Mouse (Mus musculus): ENCODE measurements around the gene Tcf7. TPM values are rescaled to one million over a fixed set of nuclear protein-coding genes. Genes with fewer than 3 reads are reported as not detected.

Tcf7 gene
- polyA plus RNA-seq, 1 experiment, result 25.3 TPM

- Histone ChIP-seq H3K4me3 (ENCODE audit: insufficient read depth, poor library complexity, severe bottlenecking) (no peak overlapping the region), H3K79me3 (ENCODE audit: low read depth) (no peaks in the 10 kb centered on the region), H3K36me3 (ENCODE audit: control insufficient read depth, insufficient read depth) (no peaks in the 10 kb centered on the region), H3K27me3 (ENCODE audit: control insufficient read depth, insufficient read depth, insufficient read length) (no peaks in the 10 kb centered on the region), H3ac (ENCODE audit: control insufficient read depth, insufficient read length, low read depth) (no peak overlapping the region), H3K79me2 (ENCODE audit: control insufficient read depth, insufficient read depth) (no peaks in the 10 kb centered on the region)
- TF ChIP-seq MYOG (IDR thresholded peaks at IDR 0.05; ENCODE audit: control insufficient read depth, extremely low read depth, insufficient read length) (no peak), CEBPB (IDR thresholded peaks at IDR 0.05; ENCODE audit: low read depth) (no peak), USF1 (IDR thresholded peaks at IDR 0.05; ENCODE audit: low read depth) (no peak), MAX (IDR thresholded peaks at IDR 0.05) (no peak), FOSL1 (IDR thresholded peaks at IDR 0.05; ENCODE audit: insufficient read depth, low read length, poor library complexity, severe bottlenecking) (no peak), CTCF (IDR thresholded peaks at IDR 0.05; ENCODE audit: control insufficient read depth, insufficient read depth, insufficient read length) (no peak), MYOD1 (IDR thresholded peaks at IDR 0.05; ENCODE audit: control insufficient read depth, insufficient read length, low read depth) (no peak)
Observed at GRCm38 (mm10) chr11:52294103-52294502, 11.3 kb upstream of the Tcf7 start.

DNA sequence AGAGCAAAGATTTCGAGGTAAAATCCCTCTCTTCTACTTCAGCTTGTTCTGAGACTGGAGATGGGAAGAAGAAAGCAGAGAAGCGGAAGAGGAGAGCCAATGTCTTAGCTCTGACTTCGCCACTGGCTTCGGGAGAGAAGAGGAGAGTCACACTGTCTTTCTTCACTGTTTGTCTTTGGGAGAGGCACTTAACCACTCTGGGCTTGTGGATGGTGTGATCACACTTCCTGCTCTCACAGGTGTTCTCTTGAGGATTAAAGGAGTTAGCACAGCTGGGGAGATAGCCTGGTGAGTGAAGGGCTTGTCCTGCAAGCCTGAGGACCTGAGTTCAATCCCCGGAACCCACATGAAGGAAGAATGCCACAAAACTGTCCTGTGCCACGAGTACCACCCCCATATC is 10.1 kb upstream of the Tcf7 start:
- Histone ChIP-seq H3ac (ENCODE audit: control insufficient read depth, insufficient read length, low read depth) (no peak overlapping the region), H3K79me3 (ENCODE audit: low read depth) (no peaks in the 10 kb centered on the region), H3K36me3 (ENCODE audit: control insufficient read depth, insufficient read depth) (no peaks in the 10 kb centered on the region), H3K27me3 (ENCODE audit: control insufficient read depth, insufficient read depth, insufficient read length) (no peaks in the 10 kb centered on the region), H3K79me2 (ENCODE audit: control insufficient read depth, insufficient read depth) (no peaks in the 10 kb centered on the region), H3K4me3 (ENCODE audit: insufficient read depth, poor library complexity, severe bottlenecking) (no peak overlapping the region)
- TF ChIP-seq MYOG (IDR thresholded peaks at IDR 0.05; ENCODE audit: control insufficient read depth, extremely low read depth, insufficient read length), result no peak
- TF ChIP-seq CTCF (IDR thresholded peaks at IDR 0.05; ENCODE audit: control insufficient read depth, insufficient read depth, insufficient read length), result no peak
- TF ChIP-seq CEBPB (IDR thresholded peaks at IDR 0.05; ENCODE audit: low read depth), result no peak
- no peak for TF ChIP-seq MAX (IDR thresholded peaks at IDR 0.05)
- TF ChIP-seq MYOD1 (IDR thresholded peaks at IDR 0.05; ENCODE audit: control insufficient read depth, insufficient read length, low read depth), result no peak
- no peak for TF ChIP-seq USF1 (IDR thresholded peaks at IDR 0.05; ENCODE audit: low read depth)
- TF ChIP-seq FOSL1 (IDR thresholded peaks at IDR 0.05; ENCODE audit: insufficient read depth, low read length, poor library complexity, severe bottlenecking), result no peak

GRCm38 (mm10) chr11:52292346-52292745 is 9.5 kb upstream of the Tcf7 start:
- TF ChIP-seq MYOG (IDR thresholded peaks at IDR 0.05; ENCODE audit: control insufficient read depth, extremely low read depth, insufficient read length) (no peak), USF1 (IDR thresholded peaks at IDR 0.05; ENCODE audit: low read depth) (no peak), FOSL1 (IDR thresholded peaks at IDR 0.05; ENCODE audit: insufficient read depth, low read length, poor library complexity, severe bottlenecking) (no peak), MAX (IDR thresholded peaks at IDR 0.05) (no peak), CEBPB (IDR thresholded peaks at IDR 0.05; ENCODE audit: low read depth) (no peak), CTCF (IDR thresholded peaks at IDR 0.05; ENCODE audit: control insufficient read depth, insufficient read depth, insufficient read length) (no peak), MYOD1 (IDR thresholded peaks at IDR 0.05; ENCODE audit: control insufficient read depth, insufficient read length, low read depth) (no peak)
- Histone ChIP-seq H3K36me3 (ENCODE audit: control insufficient read depth, insufficient read depth) (no peaks in the 10 kb centered on the region), H3ac (ENCODE audit: control insufficient read depth, insufficient read length, low read depth) (no peak overlapping the region), H3K79me3 (ENCODE audit: low read depth) (no peaks in the 10 kb centered on the region), H3K4me3 (ENCODE audit: insufficient read depth, poor library complexity, severe bottlenecking) (no peak overlapping the region), H3K27me3 (ENCODE audit: control insufficient read depth, insufficient read depth, insufficient read length) (no peaks in the 10 kb centered on the region), H3K79me2 (ENCODE audit: control insufficient read depth, insufficient read depth) (no peaks in the 10 kb centered on the region)

DNA sequence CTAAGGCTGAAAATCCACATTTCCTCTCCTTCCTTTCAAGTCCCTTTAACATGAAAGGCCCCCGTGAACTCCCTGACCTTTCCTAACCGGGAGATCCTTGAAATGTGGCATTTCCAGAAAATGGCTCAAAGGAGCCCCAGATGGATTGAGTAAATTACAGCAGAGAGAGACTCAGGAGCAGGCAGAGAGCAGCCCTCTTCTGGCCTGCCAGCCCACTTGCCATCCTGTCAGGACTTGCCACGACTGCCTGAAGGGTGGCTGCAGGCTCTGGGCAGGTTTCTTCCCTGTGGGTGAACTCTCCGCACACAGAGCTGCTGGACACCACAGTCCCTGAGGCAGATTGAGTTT is 4.1 kb upstream of the Tcf7 start:
- Histone ChIP-seq H3K27me3 (ENCODE audit: control insufficient read depth, insufficient read depth, insufficient read length) (no peaks in the 10 kb centered on the region), H3K36me3 (ENCODE audit: control insufficient read depth, insufficient read depth) (no peaks in the 10 kb centered on the region)
- TF ChIP-seq CTCF (IDR thresholded peaks at IDR 0.05; ENCODE audit: control insufficient read depth, insufficient read depth, insufficient read length), result no peak
- no peak for TF ChIP-seq MAX (IDR thresholded peaks at IDR 0.05)
- no peak for TF ChIP-seq USF1 (IDR thresholded peaks at IDR 0.05; ENCODE audit: low read depth)
- TF ChIP-seq MYOG (IDR thresholded peaks at IDR 0.05; ENCODE audit: control insufficient read depth, extremely low read depth, insufficient read length), result no peak

DNA sequence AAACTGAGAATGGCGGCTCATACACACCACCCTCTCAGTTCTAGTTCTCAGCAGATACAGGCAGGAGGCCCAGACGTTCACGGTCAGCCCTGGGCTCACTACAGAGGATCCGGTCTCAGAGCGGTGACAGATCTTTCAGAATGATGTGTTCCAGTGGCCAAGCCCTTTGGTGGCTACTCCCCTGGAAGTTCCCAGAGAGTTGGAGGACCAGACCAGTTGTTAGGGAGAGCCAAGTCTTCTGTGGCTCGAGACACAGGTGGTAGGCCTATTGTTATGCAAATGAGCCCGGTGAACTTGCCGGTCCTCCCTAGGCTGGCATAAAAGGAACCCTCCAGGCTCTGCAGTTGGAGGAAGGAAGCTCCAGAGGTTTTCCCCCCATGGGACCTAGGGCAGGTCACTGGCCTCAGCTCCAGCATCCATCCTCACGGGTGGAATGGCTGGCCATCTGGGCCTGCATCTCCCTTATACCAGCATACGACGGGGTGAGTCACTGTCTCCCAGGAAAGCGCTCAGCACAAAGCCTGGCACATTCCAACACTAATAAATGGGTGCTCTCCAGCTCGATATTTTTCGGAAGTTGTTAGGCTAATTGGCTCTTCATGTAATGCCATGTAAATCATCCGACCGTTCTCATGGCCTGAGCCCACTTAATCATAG is 3.6 kb upstream of the Tcf7 start:
- Histone ChIP-seq H3K36me3 (ENCODE audit: control insufficient read depth, insufficient read depth) (no peaks in the 10 kb centered on the region), H3ac (ENCODE audit: control insufficient read depth, insufficient read length, low read depth) (no peak overlapping the region), H3K79me3 (ENCODE audit: low read depth) (no peaks in the 10 kb centered on the region), H3K4me3 (ENCODE audit: insufficient read depth, poor library complexity, severe bottlenecking) (no peak overlapping the region), H3K79me2 (ENCODE audit: control insufficient read depth, insufficient read depth) (no peaks in the 10 kb centered on the region), H3K27me3 (ENCODE audit: control insufficient read depth, insufficient read depth, insufficient read length) (no peaks in the 10 kb centered on the region)
- TF ChIP-seq MAX (IDR thresholded peaks at IDR 0.05) (no peak), CEBPB (IDR thresholded peaks at IDR 0.05; ENCODE audit: low read depth) (no peak), MYOD1 (IDR thresholded peaks at IDR 0.05; ENCODE audit: control insufficient read depth, insufficient read length, low read depth) (no peak), USF1 (IDR thresholded peaks at IDR 0.05; ENCODE audit: low read depth) (no peak), CTCF (IDR thresholded peaks at IDR 0.05; ENCODE audit: control insufficient read depth, insufficient read depth, insufficient read length) (no peak), MYOG (IDR thresholded peaks at IDR 0.05; ENCODE audit: control insufficient read depth, extremely low read depth, insufficient read length) (no peak), FOSL1 (IDR thresholded peaks at IDR 0.05; ENCODE audit: insufficient read depth, low read length, poor library complexity, severe bottlenecking) (no peak)

More for the DNA sequence above, 4.1 kb upstream of the Tcf7 start:
- Histone ChIP-seq H3K79me2 (ENCODE audit: control insufficient read depth, insufficient read depth) (no peaks in the 10 kb centered on the region), H3ac (ENCODE audit: control insufficient read depth, insufficient read length, low read depth) (no peak overlapping the region), H3K4me3 (ENCODE audit: insufficient read depth, poor library complexity, severe bottlenecking) (no peak overlapping the region), H3K79me3 (ENCODE audit: low read depth) (no peaks in the 10 kb centered on the region)
